Mouse (Mus musculus): ENCODE results near the gene Sh3pxd2a. TPM values are rescaled to one million over a fixed set of nuclear protein-coding genes. Genes with fewer than 3 reads are reported as not detected.

Gene Sh3pxd2a
- total and polyA plus RNA-seq, 3 experiments = 3.9 to 11.3 TPM; not detected in 1

- no peak for TF ChIP-seq MAFK (IDR thresholded peaks at IDR 0.05; ENCODE audit: borderline replicate concordance, low read depth, low read length)
- no peak for TF ChIP-seq POLR2AphosphoS2 (IDR thresholded peaks at IDR 0.05; ENCODE audit: low read length)
- no peak for TF ChIP-seq GABPA (IDR thresholded peaks at IDR 0.05; ENCODE audit: low read depth, low read length)
- no peak for TF ChIP-seq BHLHE40 (IDR thresholded peaks at IDR 0.05; ENCODE audit: borderline replicate concordance, low read depth, low read length)
- TF ChIP-seq POLR2A (IDR thresholded peaks at IDR 0.05; ENCODE audit: control insufficient read depth in 1 of 2, insufficient read depth in 1 of 2, low read depth in 1 of 2, low read length in 2 of 2, poor library complexity in 1 of 2) = no peak
- TF ChIP-seq CHD1 (IDR thresholded peaks at IDR 0.05; ENCODE audit: low read depth, low read length) = no peak
- no peak for TF ChIP-seq MYB (IDR thresholded peaks at IDR 0.05; ENCODE audit: low read depth, low read length)
- no peak for TF ChIP-seq KAT2A (conservative IDR thresholded peaks at IDR 0.05; ENCODE audit: low read depth, low read length)
- TF ChIP-seq CHD2 (IDR thresholded peaks at IDR 0.05; ENCODE audit: low read length) = no peak
- TF ChIP-seq ETS1 (IDR thresholded peaks at IDR 0.05; ENCODE audit: low read depth, low read length) = no peak
- H3K4me1 ChIP-seq (ENCODE audit: control insufficient read depth in 1 of 2, insufficient read depth in 2 of 2, low read length in 2 of 2) = no peaks in the 10 kb centered on the region
- H3K27ac ChIP-seq (ENCODE audit: control insufficient read depth, low read depth, low read length) = no peak overlapping the region
- DNase-seq (ENCODE audit: low read depth, low spot score) = no peak
- H3K79me2 ChIP-seq (ENCODE audit: control insufficient read depth, insufficient read depth, low read length, poor library complexity) = no peaks in the 10 kb centered on the region
- no peaks in the 10 kb centered on the region for H3K36me3 ChIP-seq (ENCODE audit: control insufficient read depth in 1 of 2, insufficient read depth in 2 of 2, low read length in 2 of 2)
- no peaks in the 10 kb centered on the region for H3K9me3 ChIP-seq (replicated peaks; ENCODE audit: insufficient read depth, low read length)
- no peak overlapping the region for H3K4me3 ChIP-seq (ENCODE audit: control insufficient read depth in 1 of 2, insufficient read depth in 1 of 2, low read depth in 2 of 2, low read length in 2 of 2)
- no peaks in the 10 kb centered on the region for H3K27me3 ChIP-seq (ENCODE audit: control insufficient read depth in 1 of 2, insufficient read depth in 2 of 2, low read length in 2 of 2)
- no peak overlapping the region for H3K9ac ChIP-seq (ENCODE audit: control insufficient read depth, low read depth, low read length, poor library complexity, severe bottlenecking)
Measured at GRCm38 (mm10) chr19:47387395-47387794, 76.8 kb downstream of the Sh3pxd2a start.

GRCm38 (mm10) chr19:47385971-47386370 lies 78.2 kb downstream of the Sh3pxd2a start:
- Histone ChIP-seq H3K9ac (ENCODE audit: control insufficient read depth, low read depth, low read length, poor library complexity, severe bottlenecking) (no peak overlapping the region), H3K4me1 (ENCODE audit: control insufficient read depth in 1 of 2, insufficient read depth in 2 of 2, low read length in 2 of 2) (no peaks in the 10 kb centered on the region), H3K27me3 (ENCODE audit: control insufficient read depth in 1 of 2, insufficient read depth in 2 of 2, low read length in 2 of 2) (no peaks in the 10 kb centered on the region), H3K36me3 (ENCODE audit: control insufficient read depth in 1 of 2, insufficient read depth in 2 of 2, low read length in 2 of 2) (no peaks in the 10 kb centered on the region), H3K9me3 (replicated peaks; ENCODE audit: insufficient read depth, low read length) (no peaks in the 10 kb centered on the region), H3K79me2 (ENCODE audit: control insufficient read depth, insufficient read depth, low read length, poor library complexity) (no peaks in the 10 kb centered on the region), H3K4me3 (ENCODE audit: control insufficient read depth in 1 of 2, insufficient read depth in 1 of 2, low read depth in 2 of 2, low read length in 2 of 2) (no peak overlapping the region), H3K27ac (ENCODE audit: control insufficient read depth, low read depth, low read length) (no peak overlapping the region)
- TF ChIP-seq RAD21 (IDR thresholded peaks at IDR 0.05; ENCODE audit: low read depth, low read length) (no peak), MYC (IDR thresholded peaks at IDR 0.05; ENCODE audit: low read depth, low read length) (no peak), TAL1 (IDR thresholded peaks at IDR 0.05; ENCODE audit: low read length) (no peak), MEF2A (IDR thresholded peaks at IDR 0.05; ENCODE audit: extremely low read depth, insufficient replicate concordance, low read depth, low read length, poor library complexity, severe bottlenecking) (no peak), ETS1 (IDR thresholded peaks at IDR 0.05; ENCODE audit: low read depth, low read length) (no peak), HCFC1 (IDR thresholded peaks at IDR 0.05; ENCODE audit: low read depth, low read length) (no peak), POLR2AphosphoS5 (IDR thresholded peaks at IDR 0.05; ENCODE audit: borderline replicate concordance, low read depth, low read length) (no peak), MAX (IDR thresholded peaks at IDR 0.05; ENCODE audit: low read length) (no peak), ELF1 (IDR thresholded peaks at IDR 0.05; ENCODE audit: low read depth, low read length) (no peak), ZKSCAN1 (IDR thresholded peaks at IDR 0.05; ENCODE audit: low read depth, low read length) (no peak), POLR2AphosphoS2 (IDR thresholded peaks at IDR 0.05; ENCODE audit: low read length) (no peak), NRF1 (IDR thresholded peaks at IDR 0.05; ENCODE audit: insufficient read depth, low read depth, low read length, poor library complexity, severe bottlenecking) (no peak), CHD2 (IDR thresholded peaks at IDR 0.05; ENCODE audit: low read length) (no peak), EP300 (IDR thresholded peaks at IDR 0.05; ENCODE audit: low read depth in 1 of 2, low read length in 2 of 2) (no peak), MAFK (IDR thresholded peaks at IDR 0.05; ENCODE audit: borderline replicate concordance, low read depth, low read length) (no peak), MXI1 (IDR thresholded peaks at IDR 0.05; ENCODE audit: low read depth, low read length) (no peak), GATA1 (IDR thresholded peaks at IDR 0.05; ENCODE audit: low read depth, low read length) (no peak), USF1 (IDR thresholded peaks at IDR 0.05; ENCODE audit: low read depth, low read length) (no peak), CTCF (IDR thresholded peaks at IDR 0.05 in 2 of 3, conservative IDR thresholded peaks at IDR 0.05 in 1 of 3; ENCODE audit: control insufficient read depth in 1 of 3, insufficient read depth in 1 of 3, low read depth in 2 of 3, low read length in 3 of 3, poor library complexity in 1 of 3, severe bottlenecking in 1 of 3) (no peak), MYB (IDR thresholded peaks at IDR 0.05; ENCODE audit: low read depth, low read length) (no peak)
- DNase-seq (ENCODE audit: low read depth, low spot score) = no peak
